Mouse (Mus musculus) left cerebral cortex, adult 9 months (tissue): ENCODE results near the gene D11Wsu47e.

Experiments used
- DNase-seq, 2 experiments: peaks; one replicate each; pipeline ENCODE4 v3.0.0; 2022; ENCODE audit warnings: low spot score in 2 of 2

Gene D11Wsu47e

DNA sequence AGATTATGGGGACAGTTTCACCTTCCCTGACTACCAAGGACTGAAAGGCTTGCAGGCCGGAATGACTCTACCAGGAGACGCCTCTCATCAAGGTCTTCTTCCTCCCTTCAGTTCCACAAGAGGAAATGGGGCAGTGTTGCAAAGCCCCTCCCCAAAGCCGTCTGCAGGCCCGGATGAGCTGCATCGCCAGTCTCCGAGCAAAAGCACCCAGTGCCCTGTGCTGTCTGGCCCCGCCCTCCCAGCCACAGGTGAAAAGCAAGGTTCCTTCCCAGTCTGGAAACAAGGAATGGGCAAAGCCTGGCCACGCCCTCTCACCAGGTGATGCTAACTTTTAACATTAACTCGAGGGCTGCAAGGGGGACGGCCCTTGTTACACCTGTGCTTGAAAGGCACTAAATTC, 17.6 kb upstream of the D11Wsu47e start:
- no peak for DNase-seq

DNA sequence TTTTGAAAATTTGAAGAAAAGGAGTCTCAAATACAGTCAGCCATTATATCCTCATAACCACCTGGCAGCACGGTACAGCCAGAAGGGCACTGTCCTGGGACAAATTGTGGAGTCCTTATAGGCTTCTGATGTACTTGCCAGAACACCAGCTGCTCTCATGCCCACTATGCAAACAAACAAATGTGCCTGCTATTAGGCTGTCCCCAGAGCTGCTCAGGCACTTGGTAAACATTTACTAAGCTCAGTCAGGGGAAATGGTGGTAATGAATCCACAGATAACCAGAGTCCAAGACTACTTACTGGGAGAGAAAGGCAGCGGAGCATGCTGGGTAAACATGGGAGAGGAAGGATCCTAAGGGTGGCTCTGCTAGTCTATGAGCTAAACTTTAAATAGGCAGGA, 17.1 kb upstream of the D11Wsu47e start:
- no peak for DNase-seq

GRCm38 (mm10) chr11:113667704-113668103, 16.5 kb upstream of the D11Wsu47e start:
- no peak for DNase-seq

GRCm38 (mm10) chr11:113668857-113669256, 15.4 kb upstream of the D11Wsu47e start:
- no peak for DNase-seq

DNA sequence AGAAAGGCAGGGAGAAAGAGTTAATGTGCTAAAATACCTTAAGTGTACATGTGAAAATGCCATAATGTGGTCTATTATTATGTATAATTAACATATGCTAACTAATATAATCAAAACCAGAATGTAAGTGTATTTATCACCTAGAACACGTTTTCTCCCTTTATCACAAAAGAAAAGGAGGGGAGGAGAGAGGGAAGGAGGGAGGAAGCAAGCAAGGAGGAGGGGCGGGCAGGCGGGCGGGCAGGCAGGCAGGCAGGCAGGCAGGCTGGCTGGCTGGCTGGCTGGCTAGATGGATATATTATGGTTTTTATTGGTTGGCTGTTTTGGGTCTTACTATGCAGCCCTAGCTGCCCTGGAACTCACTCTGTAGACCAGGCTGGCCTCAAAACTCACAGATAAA, 14.5 kb upstream of the D11Wsu47e start:
- DNase-seq: no peak

- no peak for DNase-seq
Measured at GRCm38 (mm10) chr11:113673614-113674013, 10.6 kb upstream of the D11Wsu47e start.

DNA sequence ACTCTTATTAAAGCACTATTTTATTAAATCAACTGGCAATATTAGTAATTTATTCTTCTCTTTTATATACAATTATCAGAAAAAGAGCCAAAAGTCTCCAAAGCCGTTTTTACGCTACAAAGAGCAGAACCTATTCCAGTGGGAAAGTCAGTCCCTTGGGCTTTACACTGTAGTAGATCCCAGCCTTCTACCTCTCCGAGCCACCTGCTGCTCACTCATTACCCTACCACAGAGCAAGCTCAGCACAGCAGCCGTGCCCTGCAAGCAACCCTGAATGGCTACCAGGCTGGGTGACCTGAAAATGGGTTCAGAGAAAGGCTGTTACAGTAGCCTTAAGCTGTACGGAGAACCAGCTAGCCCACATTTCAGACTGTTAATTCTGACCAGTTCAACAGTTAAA, 9.6 kb upstream of the D11Wsu47e start:
- DNase-seq: no peak

DNA sequence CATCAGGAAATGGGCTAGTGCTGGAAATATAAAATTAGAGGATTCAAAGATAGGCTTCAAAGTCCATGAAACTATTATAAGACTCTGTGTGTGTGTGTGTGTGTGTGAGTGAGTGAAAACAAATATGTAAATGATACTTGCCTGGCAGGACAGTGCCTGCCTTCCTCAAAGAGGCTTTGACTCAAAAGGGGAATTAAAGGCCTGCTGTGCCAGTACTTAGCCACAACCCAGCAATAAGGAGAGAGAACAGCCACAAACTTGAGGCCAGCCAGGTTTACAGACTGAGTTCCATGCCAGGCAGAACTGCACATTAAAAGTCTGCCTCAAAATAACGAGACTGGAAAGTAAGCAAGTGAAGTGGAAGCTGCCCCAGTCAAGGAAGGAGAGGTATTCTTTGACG, 7.4 kb upstream of the D11Wsu47e start:
- DNase-seq: no peak

- DNase-seq: no peak
Measured at GRCm38 (mm10) chr11:113677378-113677777, 6.8 kb upstream of the D11Wsu47e start.

- DNase-seq: no peak
Measured at GRCm38 (mm10) chr11:113678373-113678772, 5.8 kb upstream of the D11Wsu47e start.

DNA sequence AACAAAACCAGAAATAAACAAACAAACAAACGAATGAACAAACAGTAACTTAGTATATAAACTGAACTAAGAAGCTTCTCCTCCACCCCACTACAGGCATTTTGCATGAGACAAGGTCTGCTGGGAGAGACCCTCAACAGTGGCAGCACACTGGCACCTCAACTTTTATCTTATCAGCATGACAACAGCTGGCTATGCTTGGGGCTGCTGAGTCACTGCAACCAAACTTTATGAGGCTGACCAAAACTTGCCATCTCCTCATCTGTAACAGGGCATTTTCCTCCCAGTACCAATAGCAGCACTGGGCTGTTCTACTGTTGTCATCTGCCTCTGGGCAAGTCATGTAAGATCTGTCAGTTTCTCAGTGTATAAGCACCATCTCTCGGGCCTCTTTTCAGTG, 3.3 kb upstream of the D11Wsu47e start:
- no peak for DNase-seq

DNA sequence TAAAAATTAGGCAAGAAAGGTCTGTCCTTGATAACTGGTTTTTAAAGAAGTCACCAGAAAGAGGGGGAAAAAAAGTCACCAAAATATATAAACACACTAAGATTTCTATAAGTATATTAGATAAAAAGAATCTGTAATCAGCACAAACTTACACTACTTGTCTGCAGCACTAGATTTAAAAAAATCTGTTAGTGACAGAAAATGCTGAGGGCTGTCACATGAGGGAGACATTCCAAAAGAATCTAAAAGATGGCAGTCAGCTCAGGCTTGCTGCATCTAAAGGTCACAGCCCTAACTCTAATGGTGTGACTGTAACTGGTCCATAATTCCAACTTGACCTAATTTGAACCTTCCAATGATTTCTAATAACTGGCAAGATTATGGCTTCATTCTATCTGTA, 2.2 kb upstream of the D11Wsu47e start:
- DNase-seq: no peak

DNA sequence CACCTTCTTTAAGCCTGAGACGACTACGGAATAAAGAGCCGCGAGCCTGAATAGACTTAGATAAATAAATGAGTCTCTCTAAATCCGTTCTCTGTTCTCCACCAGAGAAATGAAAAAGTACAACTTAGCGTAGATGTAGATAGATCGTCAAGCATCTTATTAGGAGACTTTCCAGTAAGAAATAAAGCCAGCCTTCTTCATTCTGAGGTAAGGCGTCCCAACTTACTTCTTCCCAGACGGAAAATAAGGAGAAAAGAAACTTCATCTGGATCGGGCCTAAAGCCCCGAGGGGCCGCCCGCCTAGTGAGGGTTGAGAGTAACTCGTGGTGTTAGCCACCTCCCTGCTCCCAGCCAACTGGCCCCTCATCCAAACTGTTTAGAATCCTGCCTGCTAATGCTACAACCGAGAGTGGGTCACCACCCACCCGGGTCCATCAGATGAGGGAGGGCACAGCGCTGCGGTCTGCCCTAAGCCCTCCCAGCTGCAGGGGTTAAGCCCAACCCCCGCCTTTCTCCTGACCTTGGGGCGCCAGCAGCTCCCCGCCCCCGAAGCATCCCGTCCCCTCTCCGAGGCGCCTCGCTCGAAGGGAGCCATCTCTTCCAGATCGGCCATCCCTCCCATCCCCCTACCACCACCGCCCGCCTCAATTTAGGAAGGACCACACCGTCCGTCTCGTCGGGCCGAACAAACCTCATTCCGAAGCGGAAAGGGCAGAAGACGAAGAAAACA, 1.1 kb upstream of the D11Wsu47e start:
- no peak for DNase-seq

DNA sequence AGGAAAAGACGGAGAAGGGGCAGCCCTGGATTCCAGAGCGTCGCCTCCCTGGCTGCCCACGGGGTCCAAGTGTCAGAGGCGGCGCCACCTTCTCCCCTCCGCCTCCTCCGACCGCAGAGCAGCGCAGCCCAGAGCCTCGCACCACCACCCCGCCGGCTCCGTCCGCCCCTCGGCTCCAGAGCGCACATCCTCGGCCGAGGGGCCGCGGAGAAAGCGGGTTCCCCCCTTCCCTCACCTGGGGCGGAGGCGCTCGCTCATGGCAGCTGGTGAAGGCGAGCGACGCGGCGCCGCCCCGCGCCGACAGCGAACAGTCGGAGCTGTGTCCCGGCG, 620 bp upstream of the D11Wsu47e start:
- DNase-seq: no peak

DNA sequence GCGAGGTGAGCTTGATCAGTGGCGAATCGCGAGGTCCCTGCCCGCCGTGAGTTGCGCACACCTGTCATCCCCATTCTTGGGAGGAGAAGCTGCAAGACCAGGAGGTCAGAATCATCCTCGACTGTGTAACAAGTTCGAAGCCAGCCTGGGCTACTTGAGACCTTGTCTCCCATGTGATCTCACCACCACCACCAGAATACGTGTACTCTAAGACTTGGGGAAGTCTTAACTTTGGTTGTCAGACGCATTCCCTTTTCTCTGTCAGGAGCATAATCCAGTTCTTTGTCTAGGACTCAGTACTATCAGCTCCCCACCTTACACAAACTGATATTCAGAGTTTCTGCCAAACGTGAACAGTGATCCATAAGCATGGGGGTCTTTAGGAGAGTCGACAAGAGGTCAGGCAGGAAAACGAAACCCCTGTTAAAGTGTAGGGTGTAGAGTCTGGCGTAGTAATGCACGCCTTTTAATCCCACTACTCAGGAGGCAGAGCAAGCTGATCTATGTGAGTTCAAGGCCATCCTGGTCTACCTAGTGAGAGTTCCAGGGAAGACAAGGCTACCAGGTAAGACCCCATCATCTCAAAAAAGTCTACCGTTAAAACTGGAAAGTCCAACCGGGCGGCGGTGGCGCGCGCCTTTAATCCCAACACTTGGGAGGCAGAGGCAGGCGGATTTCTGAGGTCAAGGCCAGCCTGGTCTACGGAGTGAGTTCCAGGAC, 655 bp downstream of the D11Wsu47e start:
- no peak for DNase-seq

DNA sequence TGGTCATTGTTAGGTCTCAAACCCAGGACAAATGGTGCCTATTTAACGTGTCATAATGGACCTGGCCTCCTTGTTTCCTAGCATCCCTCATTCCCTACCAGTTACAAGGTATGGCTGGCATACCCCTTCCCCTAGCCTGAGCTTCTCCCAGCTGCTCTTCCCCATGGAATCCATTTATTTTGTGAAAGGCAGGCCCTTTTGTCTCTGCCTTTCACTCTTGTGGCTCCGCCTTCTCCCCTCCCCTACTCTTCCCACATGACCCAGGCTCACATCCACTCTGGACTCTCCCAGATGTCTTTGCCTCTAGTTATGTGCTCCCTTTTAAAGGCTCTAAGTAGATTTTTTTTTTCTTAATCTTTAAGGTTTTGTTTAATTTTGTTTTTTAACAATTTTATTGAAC, 2.8 kb downstream of the D11Wsu47e start:
- DNase-seq: no peak

- DNase-seq: peak in 1 of 2 experiments; percentile 44
Measured at GRCm38 (mm10) chr11:113690506-113690905, 6.3 kb downstream of the D11Wsu47e start.

GRCm38 (mm10) chr11:113691318-113691717, 7.1 kb downstream of the D11Wsu47e start:
- no peak for DNase-seq

DNA sequence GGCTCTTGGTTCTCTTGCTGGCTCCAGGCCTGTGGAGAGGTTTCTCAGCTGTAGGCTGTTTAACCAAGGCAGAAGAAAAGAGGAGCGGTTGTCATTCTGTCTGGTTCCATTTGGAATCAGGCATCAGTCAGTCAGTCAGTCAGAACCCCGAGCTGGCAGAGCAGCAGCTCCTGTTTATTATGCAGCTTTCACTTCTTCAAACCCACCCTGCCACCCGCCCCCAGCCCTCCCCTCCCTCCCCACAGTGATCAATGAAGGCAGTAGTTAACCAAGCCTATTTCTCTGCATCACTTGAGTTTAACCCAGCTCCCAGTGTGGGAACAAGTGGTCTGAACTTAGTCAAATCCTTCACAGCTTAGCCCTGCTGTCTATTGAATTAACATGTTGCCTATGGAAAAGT, 7.6 kb downstream of the D11Wsu47e start:
- DNase-seq: no peak

- DNase-seq: no peak
Measured at GRCm38 (mm10) chr11:113697571-113697970, 13.4 kb downstream of the D11Wsu47e start.

DNA sequence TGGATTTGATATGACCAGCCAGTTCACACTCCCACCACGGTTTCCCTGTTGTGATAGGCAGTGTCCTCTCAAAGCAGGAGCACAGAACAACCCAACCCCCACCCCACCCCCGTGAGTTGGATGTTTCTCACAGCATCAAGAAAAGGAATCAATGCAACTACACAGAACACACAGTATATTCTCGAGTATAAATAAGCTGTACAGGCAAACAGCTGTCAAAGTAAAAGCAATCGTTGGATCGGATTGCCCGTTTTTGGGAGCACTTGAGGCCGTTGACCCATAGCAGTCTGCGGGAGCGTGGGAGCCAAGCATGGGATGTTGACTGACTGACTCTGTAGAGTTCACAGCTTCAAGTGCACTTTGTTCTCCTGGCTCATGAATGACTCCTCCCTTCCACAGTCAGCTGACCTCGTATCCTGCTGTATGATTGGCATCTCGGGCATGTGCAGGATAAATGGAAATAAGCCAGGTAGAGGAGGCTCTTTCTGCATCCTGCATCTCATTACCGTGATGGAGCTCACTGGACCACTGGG, 13.9 kb downstream of the D11Wsu47e start:
- DNase-seq: no peak

- DNase-seq: no peak
Measured at GRCm38 (mm10) chr11:113699643-113700042, 15.4 kb downstream of the D11Wsu47e start.

DNA sequence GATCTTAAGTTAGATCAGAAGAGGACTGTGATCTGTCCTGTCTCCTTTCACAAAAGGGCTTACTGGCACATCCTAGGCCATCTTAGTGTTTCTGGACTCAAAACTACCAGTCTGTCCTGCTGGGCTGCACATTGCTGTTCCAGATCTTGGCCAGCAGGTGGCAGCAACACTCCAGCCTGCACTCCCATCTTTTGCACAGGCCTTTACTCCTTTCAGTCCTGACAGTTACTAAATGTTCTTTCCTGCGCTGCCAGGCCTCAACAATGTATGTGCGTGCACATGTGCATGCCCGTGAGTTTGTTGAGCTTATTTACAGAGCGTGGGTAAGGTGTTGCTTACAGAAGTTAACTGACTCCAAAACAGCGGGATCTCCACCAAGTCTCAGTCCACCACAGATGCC, 19.5 kb downstream of the D11Wsu47e start:
- peak in 1 of 2 experiments; percentile 84 for DNase-seq
